Mouse (Mus musculus): ENCODE data around the gene Atg9a. TPM values are rescaled to one million over a fixed set of nuclear protein-coding genes. Genes with fewer than 3 reads are reported as not detected.

Gene Atg9a
- total and polyA plus RNA-seq, 3 experiments = 4.4 to 15.6 (median 12.9) TPM

GRCm38 (mm10) chr1:75230335-75230994, 38.5 kb upstream of the Atg9a start:
- Histone ChIP-seq H3K4me2 (ENCODE audit: insufficient read depth, low read depth, poor library complexity, severe bottlenecking) (no peak overlapping the region), H3K9ac (ENCODE audit: insufficient read depth, low read depth) (no peak overlapping the region), H3K9me3 (replicated peaks; ENCODE audit: low read length) (no peaks in the 10 kb centered on the region), H3K4me3 (replicated peaks in 1 of 3; ENCODE audit: low read depth in 2 of 3, low read length in 2 of 3, poor library complexity in 1 of 3) (no peak overlapping the region), H3K27me3 (replicated peaks) (peaks cover 6% of the 10 kb centered on the region), H3K79me2 (replicated peaks; ENCODE audit: control insufficient read depth, extremely low read depth, insufficient read depth, poor library complexity, severe bottlenecking) (no peaks in the 10 kb centered on the region), H3K36me3 (replicated peaks in 1 of 2; ENCODE audit: control insufficient read depth in 1 of 2, insufficient read depth in 1 of 2, low read length in 1 of 2) (no peaks in the 10 kb centered on the region), H3K4me1 (ENCODE audit: control insufficient read depth in 1 of 2, insufficient read depth in 2 of 2) (peaks cover 12 to 29% of the 10 kb centered on the region in 2 experiments), H3K27ac (ENCODE audit: insufficient read depth, low read depth) (no peak overlapping the region)
- in situ Hi-C loops (cut with MboI; ENCODE audit: low pct_ligation_motif_present, low pct_unique_long_range_greater_than_20kb, low sequenced_read_pairs) = no loop called here
- dilution Hi-C loops (cut with MboI; ENCODE audit: extremely low pct_ligation_motif_present, extremely low pct_unique_long_range_greater_than_20kb, low sequenced_read_pairs) = no loop called here
- no peak for TF ChIP-seq RAD21 (IDR thresholded peaks at IDR 0.05; ENCODE audit: low read depth, low read length)
- TF ChIP-seq CHD2 (IDR thresholded peaks at IDR 0.05; ENCODE audit: low read length) = no peak
- TF ChIP-seq IRF4 (IDR thresholded peaks at IDR 0.05; ENCODE audit: low read depth, low read length) = no peak
- TF ChIP-seq NRF1 (IDR thresholded peaks at IDR 0.05; ENCODE audit: low read depth, low read length) = no peak
- no peak for DNase-seq (ENCODE audit: extremely low read depth)

- H3K4me2 ChIP-seq (ENCODE audit: insufficient read depth, low read depth, poor library complexity, severe bottlenecking) = no peak overlapping the region
- H3K27ac ChIP-seq (ENCODE audit: insufficient read depth, low read depth) = no peak overlapping the region
- DNase-seq (ENCODE audit: extremely low read depth) = no peak
- H3K79me2 ChIP-seq (replicated peaks; ENCODE audit: control insufficient read depth, extremely low read depth, insufficient read depth, poor library complexity, severe bottlenecking) = no peaks in the 10 kb centered on the region
- TF ChIP-seq UBTF (IDR thresholded peaks at IDR 0.05; ENCODE audit: low read depth, low read length) (no peak), POLR2A (IDR thresholded peaks at IDR 0.05; ENCODE audit: low read depth, low read length) (no peak), SMC3 (IDR thresholded peaks at IDR 0.05; ENCODE audit: low read depth, low read length) (no peak), CHD2 (IDR thresholded peaks at IDR 0.05; ENCODE audit: low read length) (no peak), MXI1 (IDR thresholded peaks at IDR 0.05; ENCODE audit: low read depth, low read length) (no peak), E2F4 (IDR thresholded peaks at IDR 0.05; ENCODE audit: insufficient replicate concordance, low read depth, low read length) (no peak), CTCF (conservative IDR thresholded peaks at IDR 0.05 in 1 of 2, IDR thresholded peaks at IDR 0.05 in 1 of 2; ENCODE audit: low read depth in 2 of 2, low read length in 2 of 2) (no peak), CHD1 (IDR thresholded peaks at IDR 0.05; ENCODE audit: low read depth, low read length) (no peak), MAX (IDR thresholded peaks at IDR 0.05; ENCODE audit: low read length) (no peak), ETS1 (conservative IDR thresholded peaks at IDR 0.05; ENCODE audit: low read depth, low read length) (no peak), TCF12 (IDR thresholded peaks at IDR 0.05; ENCODE audit: low read depth, low read length) (no peak), ZKSCAN1 (IDR thresholded peaks at IDR 0.05; ENCODE audit: borderline replicate concordance, low read depth, low read length) (no peak), JUND (conservative IDR thresholded peaks at IDR 0.05; ENCODE audit: low read depth, low read length) (no peak)
- in situ Hi-C loops (cut with MboI; ENCODE audit: low pct_ligation_motif_present, low pct_unique_long_range_greater_than_20kb, low sequenced_read_pairs) (no loop called here), dilution Hi-C loops (cut with MboI; ENCODE audit: extremely low pct_ligation_motif_present, extremely low pct_unique_long_range_greater_than_20kb, low sequenced_read_pairs) (no loop called here)
- H3K9ac ChIP-seq (ENCODE audit: insufficient read depth, low read depth) = no peak overlapping the region
- H3K4me3 ChIP-seq (replicated peaks in 1 of 3; ENCODE audit: low read depth in 2 of 3, low read length in 2 of 3, poor library complexity in 1 of 3) = no peak overlapping the region
- H3K36me3 ChIP-seq (replicated peaks in 1 of 2; ENCODE audit: control insufficient read depth in 1 of 2, insufficient read depth in 1 of 2, low read length in 1 of 2) = no peaks in the 10 kb centered on the region
- peaks cover 6% of the 10 kb centered on the region for H3K27me3 ChIP-seq (replicated peaks)
- no peaks in the 10 kb centered on the region for H3K9me3 ChIP-seq (replicated peaks; ENCODE audit: low read length)
- peaks cover 9 to 22% of the 10 kb centered on the region in 2 experiments; a peak in 2 of 4 replicates for H3K4me1 ChIP-seq (ENCODE audit: control insufficient read depth in 1 of 2, insufficient read depth in 2 of 2)
Observed at GRCm38 (mm10) chr1:75229158-75229557, 37.2 kb upstream of the Atg9a start.
